Mouse (Mus musculus) embryonic facial prominence, embryonic 15.5 days (tissue): ENCODE results near the gene Rlbp1. TPM values are rescaled to one million over a fixed set of nuclear protein-coding genes. Genes with fewer than 3 reads are reported as not detected.

ENCODE experiments used
- ATAC-seq: fragments of 200-750 bp; cut with Nextera tagmentation; 2 replicates; pipeline ENCODE4 v1.8.0; 2017; ENCODE audit warnings: low read depth, moderate TSS enrichment; ENCODE audit not compliant: insufficient number of reproducible peaks, low FRiP score, low TSS enrichment
- H3K27ac ChIP-seq: fragments of 300-500 bp; sonication (generic); replicated peaks from 2 replicates; pipeline ENCODE4 v1.5.1; 2015; ENCODE audit warnings: mild to moderate bottlenecking, inconsistent platforms
- H3K27me3 ChIP-seq: fragments of 300-500 bp; sonication (generic); 2 replicates; pipeline ENCODE4 v1.6.1; 2015; ENCODE audit warnings: inconsistent platforms
- H3K36me3 ChIP-seq: fragments of 300-500 bp; sonication (generic); 2 replicates; pipeline ENCODE4 v1.6.1; 2015; ENCODE audit warnings: mild to moderate bottlenecking, inconsistent platforms
- H3K4me1 ChIP-seq: fragments of 300-500 bp; sonication (generic); 2 replicates; pipeline ENCODE4 v1.6.1; 2015; ENCODE audit warnings: inconsistent platforms
- H3K4me2 ChIP-seq: fragments of 300-500 bp; sonication (generic); replicated peaks from 2 replicates; pipeline ENCODE4 v1.6.1; 2015; ENCODE audit warnings: mild to moderate bottlenecking, inconsistent platforms
- H3K4me3 ChIP-seq: fragments of 300-500 bp; sonication (generic); replicated peaks from 2 replicates; pipeline ENCODE4 v1.5.1; 2015; ENCODE audit warnings: mild to moderate bottlenecking, inconsistent platforms
- H3K9ac ChIP-seq: fragments of 300-500 bp; sonication (generic); 2 replicates; pipeline ENCODE4 v1.6.1; 2015; ENCODE audit warnings: inconsistent platforms
- H3K9me3 ChIP-seq: fragments of 300-500 bp; sonication (generic); replicated peaks from 2 replicates; pipeline ENCODE4 v1.6.1; 2016; ENCODE audit warnings: inconsistent platforms
- WGBS: fragments of 180-500 bp; shearing (Covaris S2); methylation state at CpG from one replicate; pipeline ENCODE4 v1.1.7; 2015; 5-methylcytosine and 5-hydroxymethylcytosine counted together
- polyA plus RNA-seq: library from polyadenylated mRNA; unstranded; fragments of >200 nt; fragmentation: Nextera tagmentation; extraction: Ambion mirVana; gene quantifications from 2 replicates; pipeline ENCODE4 v1.2.1, GENCODE M21; 2015

The Rlbp1 gene
- polyA plus RNA-seq: 1.6 and 1.7 TPM in 2 replicates

DNA sequence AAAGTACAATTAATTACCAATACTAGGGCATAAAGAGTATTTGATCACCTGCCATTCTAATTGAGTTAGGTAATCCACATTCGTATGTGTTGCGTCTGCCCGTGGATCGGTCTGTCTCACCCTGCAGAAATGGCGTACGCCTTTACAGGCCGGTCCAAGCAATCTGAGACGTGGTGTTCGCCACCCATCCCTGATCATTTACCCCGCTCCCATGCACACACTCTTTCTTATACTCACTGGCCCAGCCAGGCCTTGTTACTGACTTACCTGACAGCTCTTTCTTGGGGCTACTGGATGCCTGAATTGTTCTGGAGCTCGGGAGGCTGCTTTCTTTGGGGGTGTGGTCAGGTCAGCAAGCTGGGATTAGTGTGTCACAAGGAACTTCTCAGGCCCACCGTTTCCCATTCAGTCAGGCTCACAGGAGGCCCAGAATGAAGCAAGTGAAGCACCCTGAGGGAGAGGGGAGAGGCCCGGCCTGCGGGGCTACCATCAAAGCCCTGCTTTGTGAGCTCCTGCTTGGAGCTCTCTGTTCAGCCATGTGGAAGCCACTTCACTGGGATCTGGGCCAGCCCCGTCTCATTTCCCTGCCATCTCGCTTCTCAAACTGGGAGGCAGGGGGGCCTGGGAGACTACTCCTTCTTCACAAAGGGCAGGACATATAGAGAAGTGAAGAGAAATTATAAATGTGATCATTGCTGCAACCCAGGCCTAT lies at the start of gene Rlbp1:
Rlbp1 (minus strand) TSS at position 627 of the 712 bp plus-strand sequence.
- Histone ChIP-seq H3K4me2 (no peak within 1 kb of the TSS), H3K9ac (no peak within 1 kb of the TSS), H3K27ac (no peak within 1 kb of the TSS), H3K9me3 (no peaks in the 10 kb centered on the region), H3K36me3 (no peaks in the 10 kb centered on the region), H3K4me1 (0 out of 2 replicates have a peak, but pooled peaks cover 2% of the 10 kb centered on the region), H3K27me3 (no peaks in the 10 kb centered on the region), H3K4me3 (no peak within 1 kb of the TSS)
- ATAC-seq: no peak
- 58% methylated on average over 16 of the region's 16 CpGs for WGBS

DNA sequence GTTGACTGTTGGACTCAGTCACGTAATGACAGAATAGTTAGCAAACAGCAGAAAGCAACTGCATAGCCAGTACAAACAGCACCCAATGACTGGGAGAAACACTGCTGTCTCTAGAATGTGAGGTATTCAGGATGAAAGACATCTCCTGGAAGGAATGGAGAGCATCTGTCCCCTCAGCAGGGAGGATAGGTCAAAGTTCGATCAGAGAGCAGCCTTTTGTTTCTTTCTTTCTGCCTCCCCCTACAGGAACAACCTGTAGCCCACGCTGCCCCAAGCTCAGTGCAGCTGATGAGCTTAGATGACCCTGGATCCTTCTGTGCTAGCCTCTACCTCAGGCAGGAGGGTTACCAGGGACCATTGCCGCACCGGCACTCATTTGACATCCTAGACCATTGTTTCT lies 41.4 kb upstream of the Rlbp1 start:
- ATAC-seq: no peak
- Histone ChIP-seq H3K4me1 (no peaks in the 10 kb centered on the region), H3K36me3 (no peaks in the 10 kb centered on the region), H3K9me3 (no peaks in the 10 kb centered on the region), H3K9ac (no peak overlapping the region), H3K27ac (no peak overlapping the region), H3K4me2 (no peak overlapping the region), H3K4me3 (no peak overlapping the region), H3K27me3 (no peaks in the 10 kb centered on the region)
- WGBS: 65% methylated on average over 5 of the region's 5 CpGs

DNA sequence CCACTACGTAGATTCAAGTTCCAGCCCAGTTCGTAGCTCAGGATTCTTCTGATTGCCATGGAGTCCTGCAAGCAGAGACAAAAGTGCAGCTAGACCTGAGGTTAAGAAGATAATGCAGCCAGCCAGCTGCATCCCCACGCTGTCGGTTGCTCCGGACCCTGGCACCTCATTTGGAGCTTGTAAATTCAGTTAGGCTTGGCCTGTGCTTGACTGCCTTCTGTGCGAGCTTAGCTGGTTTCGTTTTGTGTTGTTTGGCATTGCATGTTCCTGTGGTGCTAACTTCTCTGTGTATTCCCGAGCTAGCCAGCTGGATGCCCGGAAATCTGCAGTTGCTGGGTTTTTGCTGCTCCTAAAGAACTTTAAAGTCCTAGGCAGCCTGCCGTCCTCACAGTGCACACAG lies 39.0 kb upstream of the Rlbp1 start:
- H3K27me3 ChIP-seq: no peaks in the 10 kb centered on the region
- no peak for ATAC-seq
- H3K4me1 ChIP-seq: no peaks in the 10 kb centered on the region
- H3K9ac ChIP-seq: no peak overlapping the region
- no peaks in the 10 kb centered on the region for H3K9me3 ChIP-seq
- no peak overlapping the region for H3K27ac ChIP-seq
- no peak overlapping the region for H3K4me2 ChIP-seq
- no peaks in the 10 kb centered on the region for H3K36me3 ChIP-seq
- H3K4me3 ChIP-seq: no peak overlapping the region
- WGBS: 86% methylated on average over 10 of the region's 10 CpGs

DNA sequence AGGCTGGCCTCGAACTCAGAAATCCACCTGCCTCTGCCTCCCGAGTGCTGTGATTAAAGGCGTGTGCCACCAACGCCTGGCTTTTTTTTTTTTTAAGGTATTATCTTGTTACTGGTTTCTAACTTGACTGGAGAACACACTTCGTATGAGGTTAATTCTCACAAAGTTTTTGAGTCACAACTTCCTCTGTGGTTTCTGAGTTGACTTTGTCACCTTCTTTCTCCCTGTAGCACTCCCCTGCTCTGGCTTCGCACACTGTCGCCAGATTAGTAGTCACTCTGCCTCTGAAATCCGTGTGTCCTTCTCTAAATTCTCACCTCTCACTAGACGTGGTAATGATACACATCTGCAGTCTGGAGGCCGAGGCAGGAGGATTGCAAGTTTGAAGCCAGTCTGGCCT lies 36.0 kb upstream of the Rlbp1 start:
- H3K9me3 ChIP-seq: no peaks in the 10 kb centered on the region
- no peak overlapping the region for H3K4me3 ChIP-seq
- H3K4me1 ChIP-seq: no peaks in the 10 kb centered on the region
- H3K9ac ChIP-seq: no peak overlapping the region
- 87% methylated on average over 10 of the region's 10 CpGs for WGBS
- H3K27me3 ChIP-seq: no peaks in the 10 kb centered on the region
- H3K4me2 ChIP-seq: no peak overlapping the region
- ATAC-seq: no peak
- 0 out of 2 replicates have a peak, but pooled peaks cover 3% of the 10 kb centered on the region for H3K36me3 ChIP-seq
- H3K27ac ChIP-seq: no peak overlapping the region

DNA sequence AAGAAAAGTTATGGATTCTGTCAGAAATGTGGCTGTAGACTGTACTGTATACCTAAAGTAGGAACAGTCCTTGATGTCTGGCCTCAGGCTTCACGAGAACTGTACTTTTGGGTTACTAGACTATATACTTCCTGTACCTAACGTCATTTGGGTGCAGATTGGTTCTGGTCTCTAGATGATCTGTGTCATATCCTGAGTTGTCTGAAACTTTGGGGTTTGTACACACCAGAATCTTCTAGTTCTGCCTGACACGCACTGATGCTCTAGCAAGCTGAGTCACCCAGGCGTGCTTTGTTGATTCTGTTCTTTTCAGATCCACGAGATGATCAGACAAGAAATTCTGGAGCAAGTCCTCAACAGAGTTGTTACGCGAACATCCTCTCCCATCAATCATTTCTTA lies 33.1 kb upstream of the Rlbp1 start:
- no peak overlapping the region for H3K27ac ChIP-seq
- H3K27me3 ChIP-seq: no peaks in the 10 kb centered on the region
- H3K4me1 ChIP-seq: no peaks in the 10 kb centered on the region
- H3K4me2 ChIP-seq: no peak overlapping the region
- H3K9ac ChIP-seq: no peak overlapping the region
- no peak for ATAC-seq
- 0 out of 2 replicates have a peak, but pooled peaks cover 3% of the 10 kb centered on the region for H3K36me3 ChIP-seq
- WGBS: 86% methylated on average over 7 of the region's 7 CpGs
- H3K9me3 ChIP-seq: no peaks in the 10 kb centered on the region
- no peak overlapping the region for H3K4me3 ChIP-seq

DNA sequence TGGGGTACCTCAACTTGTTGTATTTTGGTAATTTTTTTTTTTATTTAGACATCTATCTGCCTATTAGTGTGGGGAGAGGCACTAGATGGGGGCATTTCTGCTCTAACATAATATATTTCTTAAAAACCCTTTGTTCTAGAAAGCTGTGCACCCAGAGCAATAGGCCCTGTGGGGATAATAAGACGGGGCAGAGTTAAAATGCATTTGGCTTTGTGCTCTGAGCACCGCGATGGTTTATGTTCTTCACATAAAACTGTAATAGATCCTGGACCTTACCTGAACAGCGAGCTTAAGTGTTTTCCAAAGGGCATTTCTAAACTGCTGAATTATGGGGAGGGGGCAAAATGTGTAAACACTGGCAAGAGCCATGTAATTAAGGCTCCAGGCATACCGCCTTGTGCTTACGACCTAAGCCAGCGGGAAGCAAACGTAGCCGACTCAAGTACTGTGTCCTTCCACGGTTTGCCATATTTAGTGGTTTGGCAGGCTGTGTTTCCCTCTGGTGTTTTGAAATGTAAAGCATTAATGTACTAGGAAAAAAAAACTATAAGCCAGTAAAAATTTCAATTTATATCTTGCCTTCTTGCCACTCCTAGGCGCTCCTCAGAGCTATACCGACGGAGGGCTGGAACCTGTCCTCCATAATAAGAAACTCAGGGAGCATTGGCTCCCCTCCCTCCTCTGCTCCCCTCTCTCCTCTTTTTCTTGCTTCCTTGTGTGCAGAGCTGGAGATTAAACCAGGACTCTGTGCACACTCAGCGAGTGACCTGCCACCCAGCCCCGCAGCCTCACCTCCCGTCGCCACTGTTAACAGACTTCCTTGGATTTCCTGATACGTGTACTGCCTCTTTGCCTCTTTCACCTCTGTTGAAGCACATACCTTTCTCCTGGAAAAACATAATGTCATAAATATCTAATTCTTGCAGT lies 27.9 kb upstream of the Rlbp1 start:
- Histone ChIP-seq H3K27me3 (no peaks in the 10 kb centered on the region), H3K4me1 (no peaks in the 10 kb centered on the region), H3K9me3 (no peaks in the 10 kb centered on the region), H3K4me2 (no peak overlapping the region), H3K36me3 (0 out of 2 replicates have a peak, but pooled peaks cover 3% of the 10 kb centered on the region), H3K4me3 (no peak overlapping the region), H3K27ac (no peak overlapping the region), H3K9ac (no peak overlapping the region)
- no peak for ATAC-seq
- WGBS: 78% methylated on average over 18 of the region's 18 CpGs

DNA sequence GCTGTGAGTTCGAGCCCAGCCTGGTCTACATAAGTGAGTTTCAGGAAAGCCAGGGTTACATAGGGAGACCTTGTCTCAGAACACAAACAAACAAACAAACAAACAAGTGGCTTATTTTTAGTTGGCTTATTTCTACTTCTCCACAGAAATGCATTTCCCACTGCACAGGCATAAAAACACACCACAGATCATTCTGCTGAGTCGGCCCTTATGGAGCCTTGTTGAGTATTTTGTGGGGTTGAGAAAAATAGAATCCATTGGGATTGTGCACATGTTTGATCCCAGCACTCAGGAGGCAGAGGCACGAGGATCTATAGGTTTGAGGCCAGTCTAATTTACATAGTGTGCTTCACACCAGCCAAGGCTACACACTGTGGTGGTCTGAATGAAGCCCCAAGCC lies 13.4 kb upstream of the Rlbp1 start:
- H3K27me3 ChIP-seq: no peaks in the 10 kb centered on the region
- H3K4me3 ChIP-seq: no peak overlapping the region
- H3K4me2 ChIP-seq: no peak overlapping the region
- 75% methylated on average over 3 of the region's 3 CpGs for WGBS
- H3K9ac ChIP-seq: no peak overlapping the region
- H3K36me3 ChIP-seq: no peaks in the 10 kb centered on the region
- H3K27ac ChIP-seq: no peak overlapping the region
- no peaks in the 10 kb centered on the region for H3K9me3 ChIP-seq
- no peaks in the 10 kb centered on the region for H3K4me1 ChIP-seq
- ATAC-seq: no peak

DNA sequence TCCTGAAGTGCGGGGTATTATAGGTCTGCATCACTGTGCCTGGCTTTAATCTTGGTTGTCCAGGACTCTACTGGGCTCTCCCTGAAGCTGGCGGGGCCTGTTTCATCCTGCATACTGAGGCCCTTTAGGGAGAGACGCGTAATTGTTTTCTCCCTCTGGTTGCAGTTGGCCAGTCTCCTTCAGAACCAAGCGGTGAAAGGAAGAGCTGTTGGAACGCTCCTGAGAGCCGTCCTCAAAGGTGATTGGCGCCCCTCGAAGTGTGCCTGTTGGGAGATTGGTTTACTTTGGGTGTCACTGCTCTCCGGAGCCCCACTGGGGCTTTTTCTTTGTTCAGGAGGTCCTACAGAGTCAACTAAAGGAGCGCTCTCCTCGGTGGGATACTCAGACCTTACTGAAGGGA lies 12.1 kb upstream of the Rlbp1 start:
- H3K9me3 ChIP-seq: no peaks in the 10 kb centered on the region
- 73% methylated on average over 12 of the region's 12 CpGs for WGBS
- no peak overlapping the region for H3K4me2 ChIP-seq
- no peak for ATAC-seq
- H3K4me3 ChIP-seq: no peak overlapping the region
- no peaks in the 10 kb centered on the region for H3K27me3 ChIP-seq
- no peaks in the 10 kb centered on the region for H3K36me3 ChIP-seq
- no peaks in the 10 kb centered on the region for H3K4me1 ChIP-seq
- no peak overlapping the region for H3K9ac ChIP-seq
- no peak overlapping the region for H3K27ac ChIP-seq

DNA sequence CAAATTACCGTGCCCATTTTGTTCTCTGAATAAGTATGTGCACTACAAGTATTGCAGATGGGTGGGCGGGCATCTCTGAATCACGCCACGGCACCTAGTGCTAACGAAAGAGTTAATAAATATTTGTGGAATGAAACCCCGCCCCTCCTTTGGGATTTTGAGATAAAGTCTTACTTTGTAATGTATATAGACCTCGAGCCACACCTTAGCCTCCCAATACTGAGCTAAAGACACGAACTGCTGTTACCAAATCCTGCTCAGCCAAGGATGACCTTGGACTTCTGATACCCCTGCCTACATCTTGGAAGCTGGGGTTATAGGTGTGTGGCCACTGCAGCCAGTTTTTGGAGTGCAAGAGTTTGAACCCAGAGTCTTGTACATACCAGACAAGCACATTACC lies 11.6 kb upstream of the Rlbp1 start:
- Histone ChIP-seq H3K36me3 (no peaks in the 10 kb centered on the region), H3K27me3 (no peaks in the 10 kb centered on the region)

DNA sequence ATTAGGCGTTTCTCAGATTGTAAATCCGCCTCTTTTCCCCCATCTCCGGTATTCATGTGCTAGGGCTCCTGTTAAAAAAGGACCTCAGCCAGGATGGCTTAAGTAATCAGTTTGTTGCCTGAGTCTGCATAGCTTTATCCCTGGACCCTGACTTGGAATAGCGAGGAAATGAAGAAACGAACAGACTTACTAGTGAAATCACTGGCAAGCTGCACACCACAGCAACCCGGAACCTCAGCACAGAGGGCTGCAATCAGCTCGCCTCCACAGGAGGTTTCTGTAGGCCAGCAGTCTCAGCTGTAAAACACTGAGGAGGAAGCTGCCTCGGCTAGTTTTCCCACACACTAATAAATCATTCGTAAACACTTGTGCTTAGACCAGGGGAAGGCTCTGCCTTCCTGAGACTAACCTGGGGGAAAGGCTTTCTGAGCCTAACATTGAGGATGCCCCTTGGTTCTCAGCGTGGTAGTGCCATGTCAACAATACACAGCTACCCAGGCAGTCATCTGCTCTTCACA lies 10.7 kb upstream of the Rlbp1 start:
- no peaks in the 10 kb centered on the region for H3K27me3 ChIP-seq
- 86% methylated on average over 10 of the region's 10 CpGs for WGBS
- ATAC-seq: no peak
- H3K4me3 ChIP-seq: no peak overlapping the region
- H3K9me3 ChIP-seq: no peaks in the 10 kb centered on the region
- 0 out of 2 replicates have a peak, but pooled peaks cover 3% of the 10 kb centered on the region for H3K4me1 ChIP-seq
- no peak overlapping the region for H3K27ac ChIP-seq
- H3K9ac ChIP-seq: no peak overlapping the region
- no peaks in the 10 kb centered on the region for H3K36me3 ChIP-seq
- H3K4me2 ChIP-seq: no peak overlapping the region

More for the DNA sequence above, 11.6 kb upstream of the Rlbp1 start:
- no peak for ATAC-seq
- 73% methylated on average over 8 of the region's 8 CpGs for WGBS
- Histone ChIP-seq H3K4me3 (no peak overlapping the region), H3K4me1 (no peaks in the 10 kb centered on the region), H3K9ac (no peak overlapping the region), H3K4me2 (no peak overlapping the region), H3K27ac (no peak overlapping the region), H3K9me3 (no peaks in the 10 kb centered on the region)

DNA sequence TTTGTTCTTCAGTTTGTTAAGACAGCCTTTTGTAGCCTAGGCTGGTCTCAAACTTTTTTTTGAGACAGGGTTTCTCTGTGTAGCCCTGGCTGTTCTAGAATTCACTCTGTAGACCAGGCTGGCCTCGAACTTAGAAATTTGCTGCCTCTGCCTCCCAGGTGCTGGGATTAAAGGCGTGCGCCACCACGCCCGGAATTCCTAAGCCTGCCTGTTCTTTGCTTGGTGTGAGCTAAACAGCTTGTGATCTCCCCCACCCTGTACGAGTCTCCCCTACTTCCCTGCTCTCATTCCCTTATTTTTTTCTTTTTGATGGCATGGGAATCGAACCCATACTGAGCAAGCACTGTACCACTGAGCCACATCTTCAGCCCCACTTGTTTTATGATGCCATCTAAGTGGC lies 8.3 kb upstream of the Rlbp1 start:
- no peak overlapping the region for H3K4me2 ChIP-seq
- ATAC-seq: no peak
- H3K9me3 ChIP-seq: no peaks in the 10 kb centered on the region
- WGBS: 83% methylated on average over 7 of the region's 7 CpGs
- H3K27ac ChIP-seq: no peak overlapping the region
- no peaks in the 10 kb centered on the region for H3K27me3 ChIP-seq
- H3K36me3 ChIP-seq: no peaks in the 10 kb centered on the region
- no peak overlapping the region for H3K9ac ChIP-seq
- 0 out of 2 replicates have a peak, but pooled peaks cover 5% of the 10 kb centered on the region for H3K4me1 ChIP-seq
- no peak overlapping the region for H3K4me3 ChIP-seq
